Mouse (Mus musculus) frontal cortex, postnatal 25 days (tissue): ENCODE data around the gene Hnrnpab.

Experiments used
- DNase-seq, 2 experiments: peaks; one replicate each; pipeline ENCODE4 v3.0.0; 2022; ENCODE audit warnings: low spot score in 2 of 2

The Hnrnpab gene

GRCm38 (mm10) chr11:51605602-51606446 is 823 bp downstream of the Hnrnpab start:
- peak; percentile 54 to 56 for DNase-seq

- no peak for DNase-seq
These were observed 4.4 kb downstream of the Hnrnpab start for GRCm38 (mm10) chr11:51602253-51602652.

- no peak for DNase-seq
These were observed 9.1 kb downstream of the Hnrnpab start for GRCm38 (mm10) chr11:51597553-51597952.

GRCm38 (mm10) chr11:51595459-51596083 is 11.1 kb downstream of the Hnrnpab start:
- no peak for DNase-seq

GRCm38 (mm10) chr11:51594715-51595350 is 11.8 kb downstream of the Hnrnpab start:
- DNase-seq = no peak

- no peak for DNase-seq
These were observed 12.8 kb downstream of the Hnrnpab start for GRCm38 (mm10) chr11:51593849-51594248.

- no peak for DNase-seq
These were observed 13.3 kb downstream of the Hnrnpab start for GRCm38 (mm10) chr11:51593368-51593767.

GRCm38 (mm10) chr11:51591915-51592314 is 14.7 kb downstream of the Hnrnpab start:
- no peak for DNase-seq

- DNase-seq = no peak
These were observed 15.5 kb downstream of the Hnrnpab start for GRCm38 (mm10) chr11:51591168-51591567.

- no peak for DNase-seq
These were observed 16.6 kb downstream of the Hnrnpab start for GRCm38 (mm10) chr11:51590002-51590401.

- no peak for DNase-seq
These were observed 17.8 kb downstream of the Hnrnpab start for GRCm38 (mm10) chr11:51588833-51589232.

- DNase-seq = no peak
These were observed 19.6 kb downstream of the Hnrnpab start for GRCm38 (mm10) chr11:51587059-51587458.

- no peak for DNase-seq
These were observed 20.2 kb downstream of the Hnrnpab start for GRCm38 (mm10) chr11:51586411-51586810.

- no peak for DNase-seq
These were observed 20.9 kb downstream of the Hnrnpab start for GRCm38 (mm10) chr11:51585608-51586252.

- DNase-seq = peak; percentile 87 to 88
These were observed 22.0 kb downstream of the Hnrnpab start, which contains the start of gene Phykpl for GRCm38 (mm10) chr11:51584431-51585248. Phykpl (plus strand) TSS chr11:51584757.

GRCm38 (mm10) chr11:51584057-51584430 is 22.6 kb downstream of the Hnrnpab start:
- DNase-seq = no peak

- DNase-seq = peak in 1 of 2 experiments; percentile 30
These were observed 23.9 kb downstream of the Hnrnpab start for GRCm38 (mm10) chr11:51582713-51583112.

- no peak for DNase-seq
These were observed 27.6 kb downstream of the Hnrnpab start for GRCm38 (mm10) chr11:51579024-51579423.

- no peak for DNase-seq
These were observed 29.1 kb downstream of the Hnrnpab start for GRCm38 (mm10) chr11:51577587-51577986.

GRCm38 (mm10) chr11:51576454-51576853 is 30.2 kb downstream of the Hnrnpab start:
- no peak for DNase-seq

GRCm38 (mm10) chr11:51568801-51569200 is 37.8 kb downstream of the Hnrnpab start:
- DNase-seq = no peak
